Mouse (Mus musculus) gastrocnemius, adult 18-20 months (tissue): ENCODE data around the gene Ssr1. TPM values are rescaled to one million over a fixed set of nuclear protein-coding genes. Genes with fewer than 3 reads are reported as not detected.

ENCODE experiments used
- DNase-seq: peaks from one replicate; pipeline ENCODE4 v3.0.0; 2021; ENCODE audit warnings: low spot score
- total RNA-seq, 2 experiments: library from RNA; stranded (reverse); gene quantifications; 2 replicates each; pipeline ENCODE4 v1.2.3; 2021

The Ssr1 gene
- total RNA-seq, 2 experiments from 2014 or later: 66.5 to 68.8 TPM

GRCm38 (mm10) chr13:37919711-37920277, 74.2 kb downstream of the Ssr1 start:
- DNase-seq: no peak

GRCm38 (mm10) chr13:37918336-37919261, 75.4 kb downstream of the Ssr1 start:
- DNase-seq: no peak

Other genes starting within 250 kb of the Ssr1 start
- 10 to 100 TPM; 25.9 to 32.7 TPM for gene Rreb1, start 215.8 kb downstream of the Ssr1 start, total RNA-seq
- 1 to 10 TPM; 6.6 to 8.5 TPM for gene Riok1, start 42.8 kb upstream of the Ssr1 start, total RNA-seq
- 1 to 10 TPM; 1.2 to 1.3 TPM for gene Cage1, start 42.9 kb upstream of the Ssr1 start, total RNA-seq
- under 1 TPM in 1 of 2 experiments, not detected in 1; 0.09 TPM for gene Dsp, start 157.1 kb upstream of the Ssr1 start, total RNA-seq
- gene Snrnp48, start 210.7 kb upstream of the Ssr1 start, total RNA-seq: 10 to 100 TPM in 1 of 2 experiments, 1 to 10 TPM in 1; 9.8 to 10.5 TPM